Mouse (Mus musculus) midbrain, embryonic 11.5 days (tissue): ENCODE results near the gene Scamp4. TPM values are rescaled to one million over a fixed set of nuclear protein-coding genes. Genes with fewer than 3 reads are reported as not detected.
A peak's percentile ranks its signal among the peaks of the same experiment; 100 is the strongest.

ENCODE experiments used
- ATAC-seq: fragments of 200-750 bp; cut with Nextera tagmentation; 2 replicates; pipeline ENCODE4 v1.8.0; 2017; ENCODE audit warnings: moderate TSS enrichment, moderate library complexity; ENCODE audit not compliant: low FRiP score
- DNase-seq: peaks from one replicate; pipeline ENCODE4 v3.0.0; 2015; ENCODE audit warnings: low spot score; ENCODE audit errors: missing footprints
- H3K27ac ChIP-seq: fragments of 300-500 bp; sonication (generic); 2 replicates; pipeline ENCODE4 v1.5.1; 2014; ENCODE audit warnings: low read depth, low read length
- H3K27me3 ChIP-seq: fragments of 300-500 bp; sonication (generic); 2 replicates; pipeline ENCODE4 v1.6.1; 2014; ENCODE audit warnings: mild to moderate bottlenecking, low read length, moderate library complexity, mixed read lengths; ENCODE audit not compliant: control insufficient read depth, insufficient read depth
- H3K36me3 ChIP-seq: fragments of 300-500 bp; sonication (generic); 2 replicates; pipeline ENCODE4 v1.6.1; 2014; ENCODE audit warnings: mild to moderate bottlenecking, low read length, moderate library complexity, mixed read lengths; ENCODE audit not compliant: control insufficient read depth, insufficient read depth
- H3K4me1 ChIP-seq: fragments of 300-500 bp; sonication (generic); 2 replicates; pipeline ENCODE4 v1.6.1; 2014; ENCODE audit warnings: low read length; ENCODE audit not compliant: control insufficient read depth, insufficient read depth
- H3K4me2 ChIP-seq: fragments of 300-500 bp; sonication (generic); 2 replicates; pipeline ENCODE4 v1.6.1; 2014; ENCODE audit warnings: mild to moderate bottlenecking, moderate library complexity
- H3K4me3 ChIP-seq: fragments of 300-500 bp; sonication (generic); 2 replicates; pipeline ENCODE4 v1.5.1; 2014; ENCODE audit warnings: low read depth, low read length
- H3K9ac ChIP-seq: fragments of 300-500 bp; sonication (generic); 2 replicates; pipeline ENCODE4 v1.6.1; 2014; ENCODE audit warnings: low read length
- H3K9me3 ChIP-seq: fragments of 300-500 bp; sonication (generic); 2 replicates; pipeline ENCODE4 v1.6.1; 2016; ENCODE audit warnings: low read length; ENCODE audit not compliant: control insufficient read depth
- WGBS: fragments of 180-500 bp; shearing (Covaris S2); extraction: QIAGEN DNeasy Blood & Tissue Kit; methylation state at CpG from one replicate; pipeline ENCODE4 v1.1.7; 2014; 5-methylcytosine and 5-hydroxymethylcytosine counted together
- polyA plus RNA-seq: library from polyadenylated mRNA; unstranded; fragments of >200 nt; fragmentation: Nextera tagmentation; extraction: Ambion mirVana; gene quantifications from 2 replicates; pipeline ENCODE4 v1.2.1, GENCODE M21; 2014

The Scamp4 gene
- polyA plus RNA-seq, 1 experiment from 2014 or later: 62.3 TPM

DNA sequence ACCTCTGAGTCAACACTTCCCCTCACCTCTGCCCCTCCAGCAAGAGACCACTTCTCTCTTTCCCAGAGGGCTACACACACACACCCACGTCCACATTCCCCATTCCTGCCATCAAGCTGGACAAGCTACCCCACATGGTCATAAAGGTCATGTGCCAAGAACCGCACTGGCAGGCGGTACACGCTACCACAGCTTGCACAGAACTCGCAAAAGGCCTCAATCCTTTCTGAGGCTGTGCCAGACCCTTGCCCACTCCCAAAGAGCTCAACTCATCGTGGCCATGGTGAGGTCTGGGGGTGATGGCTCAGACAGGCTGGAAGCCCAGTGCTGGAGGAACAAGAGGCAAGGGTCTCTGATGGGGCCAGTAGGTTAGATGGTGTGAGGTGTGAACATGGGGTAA is 52.2 kb downstream of the Scamp4 start:
- peak overlapping the region; percentile 92; the same call in 1 of the 2 replicates for H3K4me3 ChIP-seq

DNA sequence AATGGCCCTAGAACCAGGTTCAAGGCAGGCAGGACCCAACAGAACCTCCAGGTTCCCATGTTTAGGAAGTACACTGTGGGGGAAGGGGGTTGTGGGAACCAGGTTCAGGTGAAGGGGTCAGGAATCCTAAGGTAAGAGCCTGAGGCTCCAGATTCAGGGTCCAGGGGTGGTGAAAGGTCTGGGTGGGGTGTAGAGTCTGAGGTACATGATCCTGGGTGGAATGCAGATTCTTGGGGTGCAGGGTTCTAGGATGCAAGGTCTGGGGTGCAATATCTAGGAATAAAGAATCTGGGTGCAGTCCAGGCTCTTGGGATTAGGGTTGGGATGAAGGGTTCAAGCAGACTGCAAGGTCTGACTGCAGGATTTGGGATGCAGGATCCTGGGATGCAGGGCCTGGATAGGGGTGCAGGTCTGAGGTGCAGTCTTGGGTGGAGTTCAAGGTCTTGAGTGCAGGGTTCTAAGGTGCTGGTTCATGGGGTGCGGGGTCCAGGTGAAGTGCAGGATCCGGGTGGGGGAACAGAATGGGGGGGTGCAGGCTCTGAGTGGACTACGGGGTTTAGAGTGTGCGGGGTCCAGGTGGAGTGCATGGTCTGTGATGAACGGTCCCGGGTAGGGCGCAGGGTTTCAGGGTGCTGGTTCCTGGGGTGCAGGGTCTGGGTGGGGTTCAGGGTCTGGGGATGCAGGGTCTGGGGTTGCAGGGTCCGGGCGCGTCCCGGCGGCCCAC is 52.9 kb downstream of the Scamp4 start:
- ATAC-seq: peak; percentile 64; the same call in 1 of the 2 replicates
- H3K27me3 ChIP-seq: no peaks in the 10 kb centered on the region
- no peaks in the 10 kb centered on the region for H3K36me3 ChIP-seq
- H3K4me2 ChIP-seq: peak overlapping the region; percentile 93
- WGBS: 7% methylated on average over 12 of the region's 12 CpGs
- DNase-seq: no peak
- H3K27ac ChIP-seq: 0 out of 2 replicates have a peak overlapping the region, but pooled peaks have one; percentile 20
- H3K4me1 ChIP-seq: peaks cover 15% of the 10 kb centered on the region
- H3K9ac ChIP-seq: peak overlapping the region; percentile 96
- no peaks in the 10 kb centered on the region for H3K9me3 ChIP-seq
- H3K4me3 ChIP-seq: peak overlapping the region; percentile 92

More for the DNA sequence above, 52.2 kb downstream of the Scamp4 start:
- Histone ChIP-seq H3K36me3 (no peaks in the 10 kb centered on the region), H3K4me2 (peak overlapping the region; percentile 93), H3K9me3 (no peaks in the 10 kb centered on the region), H3K27ac (no peak overlapping the region), H3K4me1 (peaks cover 15% of the 10 kb centered on the region), H3K9ac (no peak overlapping the region; the same call in 1 of the 2 replicates), H3K27me3 (no peaks in the 10 kb centered on the region)
- ATAC-seq (no peak), DNase-seq (no peak)
- WGBS: 91% methylated on average over 6 of the region's 6 CpGs

DNA sequence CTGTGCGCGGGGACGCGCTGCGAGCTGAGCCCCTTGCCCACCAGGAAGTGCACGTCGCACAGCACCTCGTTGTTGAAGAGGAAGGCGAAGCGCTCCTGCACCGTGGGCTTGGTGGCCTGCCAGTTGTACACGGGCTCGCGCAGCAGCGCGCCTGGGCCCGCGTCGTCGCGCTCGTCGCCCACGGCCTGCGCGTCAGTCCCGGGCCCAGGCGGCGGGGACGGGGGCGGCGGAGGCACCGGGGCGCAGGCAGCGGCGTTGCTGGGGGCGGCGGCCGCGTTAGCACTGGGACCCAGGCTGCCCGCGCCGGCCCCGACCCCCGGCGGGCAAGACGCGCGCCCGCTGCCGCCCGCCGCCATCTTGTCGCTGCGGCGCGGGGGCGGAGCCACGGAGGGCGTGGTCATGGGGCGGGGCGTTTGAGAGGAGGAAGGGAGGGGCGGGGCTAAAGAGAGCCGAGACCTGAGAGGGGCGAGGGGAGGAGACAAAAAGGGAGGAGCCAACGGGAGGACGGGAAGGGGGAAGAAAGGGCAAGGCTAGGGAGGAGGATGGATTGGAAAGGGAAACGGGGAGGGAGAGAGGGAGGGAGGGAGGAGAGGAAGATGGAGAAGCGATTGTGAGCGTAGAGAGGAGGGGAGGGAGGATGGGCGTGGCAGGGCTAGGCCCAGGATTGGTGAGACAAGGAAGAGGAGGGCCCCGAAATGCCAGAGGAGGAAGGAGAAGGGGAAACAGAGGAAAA is 53.6 kb downstream of the Scamp4 start:
- peaks cover 15% of the 10 kb centered on the region for H3K4me1 ChIP-seq
- peak; percentile 100 for DNase-seq

DNA sequence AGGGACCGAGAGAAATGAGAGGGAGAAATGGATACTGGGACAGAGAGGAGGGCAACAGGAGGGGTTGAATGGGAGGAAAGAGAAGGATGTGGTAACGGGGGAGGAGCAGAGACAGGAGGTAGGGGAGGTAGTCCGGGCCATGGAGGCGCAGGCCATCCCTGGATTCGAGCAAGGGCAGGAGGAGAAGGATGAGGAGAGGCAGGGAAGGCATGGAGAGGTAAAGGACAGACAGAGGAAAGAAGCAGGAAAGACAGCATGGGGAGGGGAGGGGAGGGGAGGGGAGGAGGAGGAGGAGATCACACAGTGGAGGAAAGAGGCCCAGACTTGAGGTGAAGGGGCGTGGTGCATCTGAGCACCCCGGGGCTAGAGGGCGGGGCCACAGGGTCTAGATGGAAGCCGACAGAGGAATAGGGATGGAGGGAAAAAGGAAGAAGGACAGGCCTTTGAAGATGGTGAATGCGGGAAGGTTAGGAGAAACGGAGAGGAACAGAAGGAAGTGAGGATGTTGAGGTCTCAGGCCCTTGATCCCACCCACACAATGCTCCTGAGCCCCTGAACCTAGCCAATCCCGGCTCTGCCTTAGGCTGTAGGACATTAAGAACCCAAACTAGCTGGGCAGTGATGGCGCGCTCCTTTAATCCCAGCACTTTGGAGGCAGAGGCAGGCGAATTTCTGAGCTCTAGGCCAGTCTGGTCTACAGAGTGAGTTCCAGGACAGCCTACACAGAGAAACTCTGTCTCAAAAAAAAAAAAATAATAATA is 54.4 kb downstream of the Scamp4 start, which contains the start of gene Btbd2:
Gene Btbd2, minus strand, starts transcription at position 209 of the 761 bp plus-strand sequence.
- Histone ChIP-seq H3K27ac (peak within 1 kb of the TSS; percentile 76), H3K4me3 (peak within 1 kb of the TSS; percentile 92), H3K4me1 (peaks cover 15% of the 10 kb centered on the region), H3K36me3 (no peaks in the 10 kb centered on the region), H3K4me2 (peak within 1 kb of the TSS; percentile 93), H3K27me3 (no peaks in the 10 kb centered on the region), H3K9ac (peak within 1 kb of the TSS; percentile 96), H3K9me3 (no peaks in the 10 kb centered on the region)
- DNase-seq: no peak
- 18% methylated on average over 15 of the region's 15 CpGs for WGBS
- peak; percentile 60 for ATAC-seq

More for the DNA sequence above, 53.6 kb downstream of the Scamp4 start:
- ATAC-seq: peak; percentile 86
- Histone ChIP-seq H3K27me3 (no peaks in the 10 kb centered on the region), H3K9ac (peak overlapping the region; percentile 96), H3K36me3 (no peaks in the 10 kb centered on the region), H3K9me3 (no peaks in the 10 kb centered on the region), H3K4me2 (peak overlapping the region; percentile 93), H3K4me3 (peak overlapping the region; percentile 92), H3K27ac (peak overlapping the region; percentile 76)
- WGBS: 1% methylated on average over 66 of the region's 72 CpGs

DNA sequence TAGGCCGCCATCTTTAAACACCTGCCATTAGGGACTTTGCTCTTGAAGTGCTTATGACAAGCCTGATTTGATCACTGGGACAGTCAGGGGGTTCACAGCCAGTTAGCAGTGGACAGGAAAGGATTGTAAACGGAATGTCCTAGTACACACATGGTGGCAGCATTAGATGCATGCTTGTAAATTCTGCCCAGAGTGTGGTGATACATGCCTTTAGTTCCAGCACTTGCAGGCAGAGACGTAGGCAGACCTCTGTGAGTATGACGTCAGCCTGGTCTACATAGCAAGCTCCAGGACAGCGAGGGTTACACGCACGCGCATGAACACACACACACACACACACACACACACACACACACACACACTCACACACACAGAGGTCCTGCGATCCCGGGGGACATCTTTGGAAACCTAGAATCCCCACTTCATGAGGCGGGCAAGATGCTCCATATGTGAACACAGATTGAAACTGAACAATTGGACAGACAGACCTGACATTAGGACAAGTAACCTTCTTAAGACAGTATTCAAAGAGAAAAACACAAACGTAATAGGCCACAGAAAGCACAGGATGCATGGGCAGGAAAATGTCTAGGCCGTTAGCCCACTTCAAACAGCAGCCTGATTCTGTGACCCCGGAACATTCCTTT is 55.6 kb downstream of the Scamp4 start:
- H3K4me3 ChIP-seq: no peak overlapping the region
- no peaks in the 10 kb centered on the region for H3K9me3 ChIP-seq
- no peak overlapping the region for H3K4me2 ChIP-seq
- DNase-seq (no peak), ATAC-seq (no peak)
- no peak overlapping the region for H3K27ac ChIP-seq
- H3K9ac ChIP-seq: no peak overlapping the region
- no peaks in the 10 kb centered on the region for H3K27me3 ChIP-seq
- WGBS: 90% methylated on average over 14 of the region's 14 CpGs
- H3K4me1 ChIP-seq: peaks cover 15% of the 10 kb centered on the region
- no peaks in the 10 kb centered on the region for H3K36me3 ChIP-seq

DNA sequence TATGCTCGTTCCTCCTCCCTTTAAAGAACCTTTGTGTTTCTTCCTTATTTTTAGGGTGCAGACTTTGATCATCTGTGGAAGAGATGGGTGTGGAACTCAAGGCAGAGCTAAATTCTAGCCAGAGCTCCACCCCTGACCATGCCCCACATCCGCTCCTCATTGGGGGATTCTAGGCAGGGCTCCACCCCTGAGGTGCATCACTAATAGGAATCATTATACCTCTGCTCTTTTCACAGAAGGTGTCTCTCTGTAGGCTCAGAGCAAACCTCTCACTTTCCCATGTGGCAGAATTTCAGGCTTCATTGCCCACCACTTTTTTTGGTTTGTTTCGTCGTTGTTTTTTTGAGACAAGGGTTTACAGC is 56.1 kb downstream of the Scamp4 start:
- WGBS: 73% methylated on average over 4 of the region's 4 CpGs
- no peak overlapping the region for H3K9ac ChIP-seq
- H3K4me3 ChIP-seq: no peak overlapping the region
- DNase-seq: no peak
- H3K4me1 ChIP-seq: peaks cover 15% of the 10 kb centered on the region
- H3K36me3 ChIP-seq: no peaks in the 10 kb centered on the region
- H3K4me2 ChIP-seq: no peak overlapping the region
- no peaks in the 10 kb centered on the region for H3K27me3 ChIP-seq
- no peaks in the 10 kb centered on the region for H3K9me3 ChIP-seq
- H3K27ac ChIP-seq: no peak overlapping the region
- no peak for ATAC-seq

DNA sequence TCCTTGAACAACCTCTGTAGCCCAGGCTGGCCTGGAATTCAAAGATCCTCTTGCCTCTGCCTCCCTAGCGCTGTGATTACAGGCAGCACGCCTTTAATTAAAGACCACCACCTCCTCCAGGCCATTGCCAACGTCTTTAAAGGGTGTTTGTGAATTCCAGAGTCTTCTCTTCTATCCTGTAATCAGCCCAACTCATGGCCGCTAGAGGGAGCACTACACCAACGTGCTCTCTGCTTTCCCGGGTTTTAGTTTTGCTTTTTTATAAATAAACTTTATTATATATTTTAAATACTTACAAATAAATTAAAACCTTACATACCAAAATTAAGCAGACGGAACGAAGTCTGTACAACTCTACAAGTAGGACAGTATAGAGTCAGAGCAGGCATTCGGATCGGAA is 56.5 kb downstream of the Scamp4 start:
- no peaks in the 10 kb centered on the region for H3K36me3 ChIP-seq
- 20% methylated on average over 10 of the region's 10 CpGs for WGBS
- no peak overlapping the region for H3K4me3 ChIP-seq

DNA sequence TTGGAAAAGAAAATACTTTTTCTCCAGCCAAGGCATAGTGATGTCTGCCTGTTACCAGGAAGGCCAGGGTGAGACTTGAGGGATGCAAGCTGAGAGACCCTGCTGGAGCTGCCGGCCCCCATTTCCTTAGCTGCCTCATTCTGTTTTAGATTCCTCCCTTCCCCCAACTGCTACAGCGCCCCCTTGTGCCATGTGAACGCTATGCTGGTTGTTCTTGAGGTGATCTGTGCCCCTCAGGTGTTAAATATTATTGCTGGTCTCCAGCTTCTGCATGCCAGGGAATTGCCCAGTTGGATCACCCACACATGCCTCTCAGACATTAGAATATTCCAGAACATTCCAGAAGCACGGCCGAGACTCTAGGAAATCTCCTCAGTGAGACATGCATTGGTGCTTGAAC is 58.5 kb downstream of the Scamp4 start:
- no peaks in the 10 kb centered on the region; the same call in 1 of the 2 replicates for H3K36me3 ChIP-seq
- no peak overlapping the region for H3K4me2 ChIP-seq
- no peaks in the 10 kb centered on the region for H3K9me3 ChIP-seq
- no peak overlapping the region for H3K4me3 ChIP-seq
- no peak for ATAC-seq
- 0 out of 2 replicates have a peak, but pooled peaks cover 6% of the 10 kb centered on the region for H3K4me1 ChIP-seq
- DNase-seq: peak; percentile 89
- H3K9ac ChIP-seq: no peak overlapping the region
- no peak overlapping the region for H3K27ac ChIP-seq
- WGBS: 34% methylated on average over 5 of the region's 5 CpGs
- no peaks in the 10 kb centered on the region for H3K27me3 ChIP-seq

More for the DNA sequence above, 56.5 kb downstream of the Scamp4 start:
- no peaks in the 10 kb centered on the region for H3K9me3 ChIP-seq
- no peak overlapping the region for H3K9ac ChIP-seq
- ATAC-seq (no peak), DNase-seq (peak; percentile 99)
- no peak overlapping the region for H3K27ac ChIP-seq
- H3K4me1 ChIP-seq: peaks cover 15% of the 10 kb centered on the region
- no peaks in the 10 kb centered on the region for H3K27me3 ChIP-seq
- H3K4me2 ChIP-seq: no peak overlapping the region
